Mouse (Mus musculus): ENCODE measurements around the gene Agxt.

GRCm38 (mm10) chr1:93128710-93129349 is 6.2 kb upstream of the Agxt start:
- TF ChIP-seq CTCF (IDR thresholded peaks at IDR 0.05; ENCODE audit: extremely low read depth, insufficient read depth, low read length) (peak; percentile 94), POLR2A (IDR thresholded peaks at IDR 0.05; ENCODE audit: extremely low read depth, insufficient read depth, low read length) (no peak)
